Mouse (Mus musculus): ENCODE results near the gene Doc2g.
A peak's percentile ranks its signal among the peaks of the same experiment; 100 is the strongest.

Gene Doc2g

GRCm38 (mm10) chr19:3991562-3991961 lies 11.6 kb upstream of the Doc2g start:
- DNase-seq, result no peak

- DNase-seq, result peak in 1 of 2 experiments; percentile 48
Observed at GRCm38 (mm10) chr19:3991966-3992365, 11.1 kb upstream of the Doc2g start.

- peak in 1 of 2 experiments; percentile 51 for DNase-seq
Observed at GRCm38 (mm10) chr19:3992416-3992815, 10.7 kb upstream of the Doc2g start, which contains the start of gene Tbx10. Tbx10 (plus strand) TSS chr19:3992752.

GRCm38 (mm10) chr19:3994932-3995331 lies 8.2 kb upstream of the Doc2g start:
- DNase-seq, result peak in 1 of 2 experiments; percentile 42

GRCm38 (mm10) chr19:3995505-3995904 lies 7.6 kb upstream of the Doc2g start:
- DNase-seq, result no peak

- DNase-seq, result no peak
Observed at GRCm38 (mm10) chr19:3996106-3996505, 7.0 kb upstream of the Doc2g start.

GRCm38 (mm10) chr19:3996747-3997146 lies 6.4 kb upstream of the Doc2g start:
- peak in 1 of 2 experiments; percentile 59 for DNase-seq

GRCm38 (mm10) chr19:3997231-3997630 lies 5.9 kb upstream of the Doc2g start:
- no peak for DNase-seq

GRCm38 (mm10) chr19:3998335-3998734 lies 4.8 kb upstream of the Doc2g start:
- no peak for DNase-seq

GRCm38 (mm10) chr19:3999121-3999730 lies 3.9 kb upstream of the Doc2g start:
- no peak for DNase-seq

- DNase-seq, result peak; percentile 98
Observed at GRCm38 (mm10) chr19:4000119-4000900, 2.8 kb upstream of the Doc2g start, which contains the start of the genes Nudt8 and Gm49405. Nudt8 (plus strand) TSS chr19:4000580. Gm49405 (plus strand) TSS chr19:4000626.

- DNase-seq, result no peak
Observed at GRCm38 (mm10) chr19:4000949-4001525, 2.1 kb upstream of the Doc2g start.

- DNase-seq, result no peak
Observed at GRCm38 (mm10) chr19:4001752-4002151, 1.4 kb upstream of the Doc2g start.

- no peak for DNase-seq
Observed at GRCm38 (mm10) chr19:4003641-4004040, 528 bp downstream of the Doc2g start.

GRCm38 (mm10) chr19:4004331-4004730 lies 1.2 kb downstream of the Doc2g start:
- no peak for DNase-seq

GRCm38 (mm10) chr19:4005091-4005490 lies 2.0 kb downstream of the Doc2g start:
- no peak for DNase-seq

- no peak for DNase-seq
Observed at GRCm38 (mm10) chr19:4005971-4006370, 2.9 kb downstream of the Doc2g start.

GRCm38 (mm10) chr19:4011086-4011485 lies 8.0 kb downstream of the Doc2g start:
- no peak for DNase-seq

GRCm38 (mm10) chr19:4012432-4013022 lies 9.4 kb downstream of the Doc2g start, which contains the start of gene Ndufv1:
Ndufv1 (minus strand) TSS chr19:4012806.
- DNase-seq, result peak; percentile 99

GRCm38 (mm10) chr19:4013066-4013465 lies 10.0 kb downstream of the Doc2g start:
- no peak for DNase-seq

- no peak for DNase-seq
Observed at GRCm38 (mm10) chr19:4014802-4015201, 11.7 kb downstream of the Doc2g start.

- DNase-seq, result no peak
Observed at GRCm38 (mm10) chr19:4015635-4016034, 12.5 kb downstream of the Doc2g start.

GRCm38 (mm10) chr19:4017921-4018587 lies 14.9 kb downstream of the Doc2g start:
- DNase-seq, result no peak

Data from kidney, adult 8-10 months (tissue).